Mouse (Mus musculus) B cell, adult 62 days (primary cell): Measurements from ENCODE around the gene Mill1. TPM values are rescaled to one million over a fixed set of nuclear protein-coding genes. Genes with fewer than 3 reads are reported as not detected.

Source experiments
- total RNA-seq: library from RNA; stranded (reverse); gene quantifications from 4 replicates; pipeline ENCODE4 v1.2.4, GENCODE M21; 2023

The Mill1 gene
- not detected in 4 replicates for total RNA-seq

DNA sequence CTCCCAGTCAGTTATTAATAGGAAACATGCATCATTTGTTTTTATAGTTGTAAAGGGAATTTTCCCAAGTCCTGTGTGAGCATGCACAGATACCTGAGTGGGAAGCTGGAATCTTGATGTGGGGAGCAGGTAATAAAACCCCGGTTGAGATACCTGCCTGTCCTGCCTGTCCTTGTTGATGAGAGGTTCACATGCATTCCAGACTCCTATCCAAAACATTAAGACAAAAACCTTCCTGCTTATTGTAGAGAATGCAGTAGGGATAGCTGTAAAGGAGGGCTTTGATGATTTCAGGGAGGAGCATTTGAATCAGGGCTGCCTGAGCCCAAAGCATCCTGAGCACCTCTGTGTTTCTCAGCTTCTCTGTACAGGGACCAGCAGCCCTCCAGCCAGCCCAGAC is at the start of gene Mill1:
TSS of gene Mill1 (plus strand) at position 301 of the 400 bp plus-strand sequence.

Other genes starting within 250 kb of the Mill1 start
- not detected in 4 replicates for gene Ceacam13, start 235.5 kb upstream of the Mill1 start, total RNA-seq
- not detected in 4 replicates for gene Ceacam12, start 179.4 kb upstream of the Mill1 start, total RNA-seq
- gene Igfl3, start 68.9 kb upstream of the Mill1 start, total RNA-seq: not detected in 4 replicates
- not detected in 4 replicates for gene Psg18, start 109.7 kb downstream of the Mill1 start, total RNA-seq
- gene Psg28, start 186.7 kb downstream of the Mill1 start, total RNA-seq: not detected in 4 replicates
- not detected in 4 replicates for gene Psg26, start 238.8 kb downstream of the Mill1 start, total RNA-seq